Mouse (Mus musculus): Measurements from ENCODE around the gene Myh10. TPM values are rescaled to one million over a fixed set of nuclear protein-coding genes. Genes with fewer than 3 reads are reported as not detected.

The Myh10 gene
- polyA plus RNA-seq, 1 experiment = 5.9 TPM

DNA sequence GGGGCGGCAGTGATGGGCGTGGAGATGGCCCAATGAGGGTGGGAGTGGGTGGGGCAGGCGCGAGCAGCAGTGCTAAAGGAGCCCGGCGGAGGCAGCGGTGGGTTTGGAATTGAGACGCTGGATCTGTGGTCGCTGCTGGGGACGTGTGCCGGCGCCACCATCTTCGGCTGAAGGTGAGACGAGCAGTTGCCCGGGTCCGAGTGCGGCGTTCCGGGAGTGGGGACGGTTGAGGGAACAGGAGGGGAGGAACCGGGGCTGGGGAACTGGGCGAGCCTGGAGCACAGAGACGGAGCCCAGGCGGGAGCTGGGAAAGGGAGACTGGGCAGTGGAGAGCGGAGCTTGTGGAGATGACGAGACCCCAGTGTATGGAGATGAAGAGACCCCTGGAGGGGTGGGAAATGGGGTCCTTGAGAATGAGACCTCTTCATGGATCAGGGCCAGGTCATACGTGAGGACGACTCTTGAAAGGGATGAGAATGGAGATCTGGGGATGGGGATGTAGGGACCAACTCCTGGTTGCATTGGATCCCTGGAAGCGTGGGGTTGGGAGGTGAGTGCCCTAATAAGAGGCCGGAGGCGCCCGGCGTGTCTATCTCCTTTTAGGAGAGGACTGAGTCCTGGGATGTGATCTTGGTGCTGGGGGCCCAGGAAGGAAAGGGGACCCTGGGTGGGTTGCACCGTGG is 792 bp downstream of the Myh10 start:
- peak in 1 of 2 experiments; percentile 4 for DNase-seq (ENCODE audit: low read depth in 1 of 2, low spot score in 2 of 2)
- TF ChIP-seq POLR2A (IDR thresholded peaks at IDR 0.05; ENCODE audit: low read depth, low read length) (no peak), CTCF (IDR thresholded peaks at IDR 0.05; ENCODE audit: extremely low read depth, insufficient read depth, insufficient read length, insufficient replicate concordance) (no peak)
- Histone ChIP-seq H3K4me1 (ENCODE audit: control insufficient read depth, insufficient read depth, insufficient read length) (peaks cover 11% of the 10 kb centered on the region), H3K36me3 (ENCODE audit: control insufficient read depth, insufficient read depth, low read length) (no peaks in the 10 kb centered on the region), H3K4me3 (ENCODE audit: extremely low read depth, insufficient read depth, insufficient read length) (peak overlapping the region; percentile 78), H3K27me3 (ENCODE audit: control insufficient read depth, insufficient read depth, low read length) (peaks cover 22% of the 10 kb centered on the region), H3K27ac (ENCODE audit: insufficient read depth, low read length) (no peak overlapping the region)
- WGBS = 1% methylated on average over 34 of the region's 34 CpGs

DNA sequence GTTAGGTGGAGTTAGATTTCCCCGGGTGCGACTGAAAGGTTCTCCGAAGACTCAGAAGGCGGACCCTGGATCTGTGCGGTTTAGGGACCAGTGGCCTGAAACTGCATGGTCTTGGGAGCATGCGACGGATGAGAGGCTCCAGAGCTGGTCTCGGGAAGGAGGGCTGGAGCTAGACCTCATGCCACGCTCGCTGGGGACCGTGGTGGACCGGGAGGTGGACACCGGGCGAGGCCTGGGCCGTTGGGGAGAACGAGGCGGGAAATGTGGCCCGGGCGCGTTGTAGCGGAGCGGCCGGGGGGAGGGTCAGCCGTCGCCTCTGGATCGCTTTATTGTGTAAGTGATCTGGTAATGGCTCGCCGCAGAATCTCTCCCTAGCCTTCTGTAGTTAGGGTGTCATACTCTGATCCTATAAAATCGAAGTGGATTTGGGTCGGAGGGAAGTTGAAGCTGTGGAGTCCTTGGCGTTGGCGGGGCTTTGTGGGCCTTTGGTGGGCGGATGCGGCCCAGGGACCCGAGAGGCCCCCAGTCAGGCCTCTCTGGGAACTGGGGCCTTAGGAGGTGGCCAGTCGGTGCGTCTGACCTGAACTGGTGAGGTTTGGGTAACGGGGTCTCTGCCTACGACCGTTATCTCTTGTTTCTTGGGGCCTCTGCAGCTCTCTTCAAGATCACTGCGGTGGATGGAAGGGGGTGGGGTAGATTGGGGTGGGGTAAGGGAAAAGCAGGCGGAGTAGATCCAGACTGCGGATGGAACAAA is 1.5 kb downstream of the Myh10 start:
- Histone ChIP-seq H3K4me3 (ENCODE audit: extremely low read depth, insufficient read depth, insufficient read length) (peak overlapping the region; percentile 78; the same call in 1 of the 2 replicates), H3K4me1 (ENCODE audit: control insufficient read depth, insufficient read depth, insufficient read length) (peaks cover 11% of the 10 kb centered on the region), H3K36me3 (ENCODE audit: control insufficient read depth, insufficient read depth, low read length) (no peaks in the 10 kb centered on the region), H3K27ac (ENCODE audit: insufficient read depth, low read length) (no peak overlapping the region), H3K27me3 (ENCODE audit: control insufficient read depth, insufficient read depth, low read length) (peaks cover 22% of the 10 kb centered on the region)
- no peak for DNase-seq (ENCODE audit: low read depth in 1 of 2, low spot score in 2 of 2)
- TF ChIP-seq POLR2A (IDR thresholded peaks at IDR 0.05; ENCODE audit: low read depth, low read length) = no peak
- no peak for TF ChIP-seq CTCF (IDR thresholded peaks at IDR 0.05; ENCODE audit: extremely low read depth, insufficient read depth, insufficient read length, insufficient replicate concordance)
- 12% methylated on average over 43 of the region's 43 CpGs for WGBS

DNA sequence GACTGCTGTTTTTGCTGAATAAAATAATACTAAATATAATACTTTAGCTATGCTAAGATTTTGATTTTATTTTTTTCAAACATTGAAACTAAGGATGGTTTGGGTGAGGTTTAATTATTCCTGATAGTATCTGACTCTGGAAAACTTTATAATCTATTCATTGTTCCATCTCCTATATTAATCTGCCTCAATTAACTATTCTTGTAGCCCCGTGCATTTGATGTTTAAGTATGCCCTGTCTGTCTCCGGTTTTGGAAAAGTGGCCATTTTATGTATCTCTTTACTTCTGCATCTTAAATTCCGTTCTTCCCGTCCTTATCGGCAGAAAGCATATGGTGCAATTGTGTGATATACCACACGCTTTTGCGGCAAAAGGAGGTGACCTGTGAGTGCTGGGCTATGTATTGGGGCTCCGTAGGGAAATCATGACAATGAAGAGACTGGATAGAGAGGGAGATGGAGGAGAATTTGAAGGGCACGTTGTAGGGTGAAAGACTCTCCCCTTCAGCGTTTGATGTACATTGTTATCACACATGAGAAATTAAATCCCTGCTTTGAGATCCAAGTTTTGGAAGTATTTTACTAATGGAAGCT is 2.2 kb downstream of the Myh10 start:
- Histone ChIP-seq H3K36me3 (ENCODE audit: control insufficient read depth, insufficient read depth, low read length) (no peaks in the 10 kb centered on the region), H3K27me3 (ENCODE audit: control insufficient read depth, insufficient read depth, low read length) (peaks cover 22% of the 10 kb centered on the region), H3K4me3 (ENCODE audit: extremely low read depth, insufficient read depth, insufficient read length) (no peak overlapping the region), H3K4me1 (ENCODE audit: control insufficient read depth, insufficient read depth, insufficient read length) (peaks cover 11% of the 10 kb centered on the region), H3K27ac (ENCODE audit: insufficient read depth, low read length) (no peak overlapping the region)
- DNase-seq (ENCODE audit: low read depth in 1 of 2, low spot score in 2 of 2) = no peak
- TF ChIP-seq POLR2A (IDR thresholded peaks at IDR 0.05; ENCODE audit: low read depth, low read length) = no peak
- TF ChIP-seq CTCF (IDR thresholded peaks at IDR 0.05; ENCODE audit: extremely low read depth, insufficient read depth, insufficient read length, insufficient replicate concordance) = no peak
- 56% methylated on average over 10 of the region's 10 CpGs for WGBS

DNA sequence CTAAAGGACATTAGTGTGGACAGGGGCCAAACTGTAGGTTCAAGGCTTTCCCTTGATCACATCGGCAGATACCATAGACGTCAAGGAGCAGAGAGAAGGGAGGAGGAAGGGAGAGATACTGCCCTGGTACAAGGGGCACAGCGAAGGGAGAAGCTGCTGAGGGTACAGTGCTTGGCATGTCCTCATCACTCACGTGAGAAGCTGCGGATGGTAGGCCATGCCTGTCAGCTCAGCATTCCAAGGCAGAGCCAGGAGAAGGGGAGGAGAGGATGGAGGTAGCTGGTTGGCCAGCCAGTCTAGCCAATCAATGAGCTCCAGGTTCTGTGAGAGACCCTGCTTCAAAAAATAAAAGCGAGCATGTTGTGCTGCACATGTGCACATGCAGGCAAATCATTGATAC is 11.0 kb downstream of the Myh10 start:
- Histone ChIP-seq H3K4me1 (ENCODE audit: control insufficient read depth, insufficient read depth, insufficient read length) (0 out of 2 replicates have a peak, but pooled peaks cover 3% of the 10 kb centered on the region), H3K27me3 (ENCODE audit: control insufficient read depth, insufficient read depth, low read length) (no peaks in the 10 kb centered on the region), H3K27ac (ENCODE audit: insufficient read depth, low read length) (no peak overlapping the region), H3K36me3 (ENCODE audit: control insufficient read depth, insufficient read depth, low read length) (no peaks in the 10 kb centered on the region), H3K4me3 (ENCODE audit: extremely low read depth, insufficient read depth, insufficient read length) (no peak overlapping the region)
- TF ChIP-seq CTCF (IDR thresholded peaks at IDR 0.05; ENCODE audit: extremely low read depth, insufficient read depth, insufficient read length, insufficient replicate concordance) (no peak), POLR2A (IDR thresholded peaks at IDR 0.05; ENCODE audit: low read depth, low read length) (no peak)
- 88% methylated on average over 6 of the region's 6 CpGs for WGBS
- no peak for DNase-seq (ENCODE audit: low read depth in 1 of 2, low spot score in 2 of 2)

DNA sequence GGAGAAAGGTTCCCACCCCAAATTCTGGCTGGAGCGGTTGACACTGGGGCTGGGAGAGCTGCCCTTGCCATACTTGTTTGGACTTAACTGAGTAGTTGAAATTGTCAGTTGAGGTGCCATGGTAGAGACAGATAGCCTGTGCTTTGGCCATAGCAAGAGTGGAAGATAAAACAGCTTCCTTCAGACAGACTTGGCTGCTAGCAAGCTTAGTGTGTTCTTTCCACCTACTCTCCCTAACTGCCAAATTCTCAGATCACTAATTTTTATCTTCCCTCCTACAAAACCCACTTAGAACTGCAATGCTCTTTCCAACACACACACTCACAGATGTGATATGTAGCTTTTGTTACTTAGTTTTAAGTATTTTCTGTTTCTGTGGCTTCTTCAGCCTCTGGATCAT is 12.0 kb downstream of the Myh10 start:
- Histone ChIP-seq H3K4me1 (ENCODE audit: control insufficient read depth, insufficient read depth, insufficient read length) (0 out of 2 replicates have a peak, but pooled peaks cover 3% of the 10 kb centered on the region), H3K27me3 (ENCODE audit: control insufficient read depth, insufficient read depth, low read length) (no peaks in the 10 kb centered on the region), H3K27ac (ENCODE audit: insufficient read depth, low read length) (no peak overlapping the region), H3K36me3 (ENCODE audit: control insufficient read depth, insufficient read depth, low read length) (no peaks in the 10 kb centered on the region), H3K4me3 (ENCODE audit: extremely low read depth, insufficient read depth, insufficient read length) (no peak overlapping the region)
- no peak for DNase-seq (ENCODE audit: low read depth in 1 of 2, low spot score in 2 of 2)
- no peak for TF ChIP-seq CTCF (IDR thresholded peaks at IDR 0.05; ENCODE audit: extremely low read depth, insufficient read depth, insufficient read length, insufficient replicate concordance)
- TF ChIP-seq POLR2A (IDR thresholded peaks at IDR 0.05; ENCODE audit: low read depth, low read length) = no peak
- 74% methylated on average over 1 of the region's 1 CpGs for WGBS

DNA sequence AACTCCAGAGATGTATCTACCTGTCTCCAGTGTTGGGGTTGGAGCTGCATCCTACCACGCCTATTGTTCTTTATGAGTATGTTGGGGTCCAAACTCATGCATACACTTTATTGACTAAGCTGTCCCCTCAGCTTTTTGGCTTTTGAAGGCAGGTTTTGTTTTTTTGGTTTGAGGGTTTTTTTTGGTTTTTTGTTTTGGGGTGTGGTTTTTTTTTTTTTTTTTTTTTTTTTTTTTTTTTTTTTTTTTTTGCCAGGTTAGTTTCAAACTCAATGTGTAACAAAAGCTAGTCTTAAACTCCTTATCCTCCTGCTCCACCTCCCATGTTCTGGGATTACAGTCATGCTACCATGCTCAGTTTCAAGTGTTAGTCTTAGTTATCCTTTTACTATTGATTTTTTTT is 12.9 kb downstream of the Myh10 start:
- H3K27me3 ChIP-seq (ENCODE audit: control insufficient read depth, insufficient read depth, low read length) = no peaks in the 10 kb centered on the region
- TF ChIP-seq CTCF (IDR thresholded peaks at IDR 0.05; ENCODE audit: extremely low read depth, insufficient read depth, insufficient read length, insufficient replicate concordance) (no peak), POLR2A (IDR thresholded peaks at IDR 0.05; ENCODE audit: low read depth, low read length) (no peak)
- H3K36me3 ChIP-seq (ENCODE audit: control insufficient read depth, insufficient read depth, low read length) = no peaks in the 10 kb centered on the region
- DNase-seq (ENCODE audit: low read depth in 1 of 2, low spot score in 2 of 2) = no peak
- no peak overlapping the region for H3K27ac ChIP-seq (ENCODE audit: insufficient read depth, low read length)
- no peak overlapping the region for H3K4me3 ChIP-seq (ENCODE audit: extremely low read depth, insufficient read depth, insufficient read length)
- WGBS = 97% methylated on average over 1 of the region's 1 CpGs
- H3K4me1 ChIP-seq (ENCODE audit: control insufficient read depth, insufficient read depth, insufficient read length) = 0 out of 2 replicates have a peak, but pooled peaks cover 3% of the 10 kb centered on the region

Measured in spleen, adult 2 months (tissue).